In the genomic region with DNA sequence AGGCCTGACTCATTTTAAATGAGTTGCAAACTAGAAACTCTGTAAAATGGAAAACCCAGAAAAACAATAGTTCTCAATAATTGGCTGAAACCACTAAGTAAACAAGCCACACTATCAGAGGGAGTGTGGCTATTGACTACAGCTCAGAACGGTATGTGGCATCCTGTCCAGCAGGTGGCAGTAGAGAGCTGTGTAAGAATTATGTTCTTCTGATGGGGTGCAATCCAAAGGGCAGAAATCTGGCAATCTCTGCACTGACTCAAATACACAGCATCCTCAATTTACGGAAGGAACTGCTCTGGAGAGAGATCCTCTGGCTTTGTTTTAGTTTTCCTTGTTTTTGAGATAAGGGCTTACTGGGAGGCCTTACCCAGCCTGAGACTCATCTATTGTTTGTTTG, we compare ENCODE assay signal across 9 mouse cellular contexts. TPM values are rescaled to one million over a fixed set of nuclear protein-coding genes. Genes with fewer than 3 reads are reported as not detected.
DNase-seq lines count a peak whose midpoint lies in the region; ATAC-seq and TF ChIP-seq lines count a peak whose summit lies in the region.
"Had no signal": no experiment of that assay in that cellular context is flagged by ENCODE, and none has a peak within 500 bp of the region (broad histone marks: within the 10 kb centered on the region; RNA-seq: fewer than 3 reads in every experiment).

No protein-coding gene starts in this region.

- H3K27me3 ChIP-seq in embryonic facial prominence, embryonic 14.5 days (replicated peaks; ENCODE audit: control insufficient read depth, insufficient read depth, low read length): no peaks in the 10 kb centered on the region
- peaks cover 7% of the 10 kb centered on the region; the same call in 1 of the 2 replicates for H3K27me3 ChIP-seq in heart, embryonic 13.5 days (replicated peaks)

- no peaks in the 10 kb centered on the region for H3K4me1 ChIP-seq in bone marrow, adult 2 months (ENCODE audit: control insufficient read depth, insufficient read depth, low read length)
- H3K4me1 ChIP-seq in embryonic facial prominence, embryonic 14.5 days (ENCODE audit: control insufficient read depth, insufficient read depth, low read length): no peaks in the 10 kb centered on the region
- H3K4me1 ChIP-seq in heart, embryonic 13.5 days: no peaks in the 10 kb centered on the region
- peaks cover 5% of the 10 kb centered on the region; the same call in 1 of the 2 replicates for H3K4me1 ChIP-seq in lung, adult 2 months (ENCODE audit: control insufficient read depth, insufficient read depth, low read length)
- H3K4me1 ChIP-seq: liver, embryonic 15.5 days had no signal

- TF ChIP-seq CTCF in bone marrow, adult 2 months (IDR thresholded peaks at IDR 0.05; ENCODE audit: control insufficient read depth, insufficient read depth, low read length): peak; percentile 70
- TF ChIP-seq CTCF in lung, adult 2 months (IDR thresholded peaks at IDR 0.05; ENCODE audit: insufficient read depth, low read length): peak; percentile 57

- no peak overlapping the region for H3K9ac ChIP-seq in embryonic facial prominence, embryonic 14.5 days (ENCODE audit: low read depth, low read length)
- no peak overlapping the region for H3K9ac ChIP-seq in heart, embryonic 13.5 days
- H3K9ac ChIP-seq: liver, embryonic 15.5 days had no signal

- no peak overlapping the region for H3K4me3 ChIP-seq in bone marrow, adult 2 months (replicated peaks; ENCODE audit: control insufficient read depth, low read depth, low read length)
- no peak overlapping the region for H3K4me3 ChIP-seq in embryonic facial prominence, embryonic 14.5 days (ENCODE audit: low read depth, low read length)
- no peak overlapping the region for H3K4me3 ChIP-seq in heart, embryonic 13.5 days
- H3K4me3 ChIP-seq in lung, adult 2 months (replicated peaks; ENCODE audit: extremely low read depth, low read depth, low read length): no peak overlapping the region
- H3K4me3 ChIP-seq: liver, embryonic 15.5 days had no signal

- peak; percentile 86 to 88 for DNase-seq in CD8-positive naive resting alpha-beta T cell, adult 2 months (ENCODE audit: low read depth in 2 of 2, low spot score in 2 of 2)
- DNase-seq in embryonic facial prominence, embryonic 14.5 days (ENCODE audit: low spot score): peak; percentile 93
- DNase-seq in kidney, postnatal 36 days: peak; percentile 91 to 94
- peak; percentile 78 for DNase-seq in lung, adult 2 months
- peak; percentile 92 for DNase-seq in ovary, postnatal 14 days (ENCODE audit: low spot score)
- DNase-seq in thymus, postnatal 14 days: peak; percentile 88

- 3% methylated on average over 2 of the region's 2 CpGs for WGBS in bone marrow, adult 2 months
- 0% methylated on average over 2 of the region's 2 CpGs for WGBS in embryonic facial prominence, embryonic 14.5 days
- 3% methylated on average over 2 of the region's 2 CpGs for WGBS in heart, embryonic 13.5 days
- 0% methylated on average over 2 of the region's 2 CpGs for WGBS in lung, adult 2 months

- H3K9me3 ChIP-seq in embryonic facial prominence, embryonic 14.5 days (ENCODE audit: control insufficient read depth, low read length): no peaks in the 10 kb centered on the region
- no peaks in the 10 kb centered on the region for H3K9me3 ChIP-seq in heart, embryonic 13.5 days
- H3K9me3 ChIP-seq: liver, embryonic 15.5 days had no signal

- peak; percentile 88 for ATAC-seq in embryonic facial prominence, embryonic 14.5 days (ENCODE audit: low read depth)
- 0 out of 2 replicates have a peak, but pooled peaks have one; percentile 31 for ATAC-seq in heart, embryonic 13.5 days (ENCODE audit: extremely low read depth, insufficient number of reproducible peaks, low FRiP score, low TSS enrichment)

- H3K36me3 ChIP-seq in embryonic facial prominence, embryonic 14.5 days (ENCODE audit: control insufficient read depth, insufficient read depth, low read length): no peaks in the 10 kb centered on the region
- H3K36me3 ChIP-seq in heart, embryonic 13.5 days: no peaks in the 10 kb centered on the region
- H3K36me3 ChIP-seq: liver, embryonic 15.5 days had no signal

- no peak overlapping the region for H3K27ac ChIP-seq in bone marrow, adult 2 months (ENCODE audit: control insufficient read depth, insufficient read depth, low read depth, low read length, poor library complexity)
- no peak overlapping the region for H3K27ac ChIP-seq in embryonic facial prominence, embryonic 14.5 days (replicated peaks; ENCODE audit: low read depth, low read length)
- no peak overlapping the region for H3K27ac ChIP-seq in heart, embryonic 13.5 days (replicated peaks)
- H3K27ac ChIP-seq: liver, embryonic 15.5 days had no signal

- H3K4me2 ChIP-seq in embryonic facial prominence, embryonic 14.5 days (ENCODE audit: low read depth, low read length): no peak overlapping the region
- H3K4me2 ChIP-seq in heart, embryonic 13.5 days: no peak overlapping the region
- H3K4me2 ChIP-seq: liver, embryonic 15.5 days had no signal

- no peak for TF ChIP-seq POLR2A in bone marrow, adult 2 months (IDR thresholded peaks at IDR 0.05; ENCODE audit: borderline replicate concordance, control insufficient read depth, low read depth, low read length)
- no peak for TF ChIP-seq POLR2A in lung, adult 2 months (IDR thresholded peaks at IDR 0.05; ENCODE audit: borderline replicate concordance, extremely low read depth, low read depth, low read length)

RNA-seq across cellular contexts. Expression of gene Fbxo47, which starts 15.9 kb away (rescaled TPM):
- polyA plus RNA-seq in bone marrow, adult 2 months (2011; ENCODE audit: insufficient read depth, insufficient read length, low replicate concordance, missing spikeins): not detected in 2 replicates
- 0.43 and 0.97 TPM in 2 replicates for polyA plus RNA-seq in embryonic facial prominence, embryonic 14.5 days (2014; fragmentation: Nextera tagmentation; extraction: Ambion mirVana)
- 0.70 and 1.1 TPM in 2 replicates for polyA plus RNA-seq in heart, embryonic 13.5 days (2015; fragmentation: Nextera tagmentation; extraction: Ambion mirVana)
- polyA plus RNA-seq in lung, adult 2 months (2012; rRNA removed): 0.16 and 0.36 TPM in 2 replicates

RNA-seq across cellular contexts. Expression of gene B230217C12Rik, which starts 59.2 kb away (rescaled TPM):
- not detected in 2 replicates for polyA plus RNA-seq in bone marrow, adult 2 months (2011; ENCODE audit: insufficient read depth, insufficient read length, low replicate concordance, missing spikeins)
- polyA plus RNA-seq in embryonic facial prominence, embryonic 14.5 days (2014; fragmentation: Nextera tagmentation; extraction: Ambion mirVana): 7.0 and 7.5 TPM in 2 replicates
- 5.1 and 5.5 TPM in 2 replicates for polyA plus RNA-seq in heart, embryonic 13.5 days (2015; fragmentation: Nextera tagmentation; extraction: Ambion mirVana)
- 2.8 and 4.5 TPM in 2 replicates for polyA plus RNA-seq in lung, adult 2 months (2012; rRNA removed)
